Mouse (Mus musculus) A20 (cell line): Measurements from ENCODE around the gene Hist1h2bq.

Experiments
- DNase-seq: peaks from one replicate; pipeline ENCODE4 v3.0.0-alpha.2; 2011; ENCODE audit warnings: low read depth, low spot score

Hist1h2bq gene

DNA sequence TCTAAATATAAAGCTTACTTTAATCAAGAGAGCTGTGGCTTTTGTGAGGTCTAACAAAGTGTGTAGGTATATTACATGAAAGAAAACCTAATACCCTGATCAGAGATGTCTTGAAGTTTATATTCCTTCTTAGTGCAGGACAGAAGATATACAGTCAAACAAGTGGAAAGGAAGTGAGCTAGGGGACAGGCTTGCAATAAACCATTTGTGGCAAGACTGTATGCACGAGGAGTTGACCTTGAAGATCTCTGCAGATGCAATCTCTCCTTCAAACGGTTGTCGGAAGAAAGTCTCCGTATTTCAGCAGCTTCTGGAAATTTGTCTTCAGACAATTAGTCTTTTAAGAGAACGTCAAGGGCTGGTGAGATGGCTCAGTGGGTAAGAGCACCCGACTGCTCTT, 20.1 kb downstream of the Hist1h2bq start:
- no peak for DNase-seq

DNA sequence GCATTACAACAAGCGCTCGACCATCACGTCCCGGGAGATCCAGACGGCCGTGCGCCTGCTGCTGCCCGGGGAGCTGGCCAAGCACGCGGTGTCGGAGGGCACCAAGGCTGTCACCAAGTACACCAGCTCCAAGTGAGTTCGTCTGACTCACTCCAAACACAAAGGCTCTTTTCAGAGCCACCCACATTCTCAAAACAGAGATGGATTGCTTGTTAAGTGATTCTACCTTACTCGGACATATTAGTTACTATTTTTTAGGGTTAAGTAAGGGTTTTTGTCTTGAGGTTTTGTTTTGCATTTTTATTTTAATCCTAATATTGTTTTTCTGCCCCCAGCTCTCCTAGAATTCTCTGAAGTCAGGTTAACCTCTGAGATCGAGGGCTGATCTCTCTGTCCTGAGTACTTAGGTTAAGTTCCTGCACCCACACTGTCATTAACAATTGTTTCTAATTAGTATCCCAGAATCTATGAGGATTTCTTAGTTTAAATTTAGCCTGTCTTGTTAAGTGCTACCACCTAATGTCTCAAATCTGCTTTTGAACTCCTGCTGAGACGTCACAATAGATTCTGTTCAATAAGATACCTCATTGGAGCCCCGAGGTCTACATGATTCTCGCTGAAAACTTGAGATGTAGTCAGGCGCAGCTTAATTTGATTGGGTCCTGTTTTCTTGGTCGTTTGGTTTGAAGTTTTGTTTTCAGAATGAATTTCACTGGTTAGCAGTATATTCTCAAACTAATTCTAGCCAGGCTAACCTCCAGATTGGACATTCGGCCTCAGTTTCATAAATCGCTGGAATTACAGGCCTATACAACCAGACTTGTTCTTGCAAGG, 22.0 kb downstream of the Hist1h2bq start:
- peak; percentile 68 for DNase-seq

- DNase-seq, result peak; percentile 97
Measured at GRCm38 (mm10) chr13:21786899-21787629, 22.9 kb downstream of the Hist1h2bq start, which contains the start of the genes Hist1h2an and Hist1h2bp. Gene Hist1h2an (minus strand): TSS chr13:21787218. Gene Hist1h2bp (plus strand): TSS chr13:21787461.

DNA sequence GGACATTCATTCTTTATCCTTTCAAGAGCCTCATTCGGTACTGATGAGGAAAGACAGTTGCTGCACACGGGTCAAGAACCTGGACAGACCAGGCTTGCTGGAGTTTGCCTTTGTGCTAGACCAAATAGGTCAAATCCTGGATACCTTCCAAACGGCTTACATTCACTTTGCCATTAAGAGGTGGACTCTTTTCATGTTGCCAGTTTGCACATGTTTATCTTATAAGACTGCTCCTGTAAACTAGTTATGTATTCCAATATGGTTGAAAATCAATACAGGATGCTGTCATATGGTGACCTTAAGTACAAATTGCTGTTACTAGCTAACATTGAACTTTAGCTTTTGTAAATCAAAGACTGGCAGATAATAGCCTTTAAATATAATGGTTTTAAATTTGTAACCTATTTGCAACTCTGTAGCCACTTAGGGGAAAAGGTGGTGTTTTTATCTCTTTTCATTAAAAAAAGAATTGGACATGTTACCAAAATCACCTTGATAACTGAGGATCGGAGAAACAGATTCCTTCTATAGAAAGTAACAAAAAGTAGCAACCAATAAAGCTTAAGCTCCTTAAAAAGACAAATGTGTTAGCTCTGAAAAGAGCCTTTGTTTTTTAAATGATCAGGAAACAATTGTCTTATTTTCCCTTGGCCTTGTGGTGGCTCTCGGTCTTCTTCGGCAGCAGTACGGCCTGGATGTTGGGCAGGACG, 23.7 kb downstream of the Hist1h2bq start:
- peak; percentile 72 for DNase-seq

GRCm38 (mm10) chr13:21784311-21784710, 25.7 kb downstream of the Hist1h2bq start:
- no peak for DNase-seq

- peak; percentile 73 for DNase-seq
Measured at GRCm38 (mm10) chr13:21783734-21784161, 26.2 kb downstream of the Hist1h2bq start.

DNA sequence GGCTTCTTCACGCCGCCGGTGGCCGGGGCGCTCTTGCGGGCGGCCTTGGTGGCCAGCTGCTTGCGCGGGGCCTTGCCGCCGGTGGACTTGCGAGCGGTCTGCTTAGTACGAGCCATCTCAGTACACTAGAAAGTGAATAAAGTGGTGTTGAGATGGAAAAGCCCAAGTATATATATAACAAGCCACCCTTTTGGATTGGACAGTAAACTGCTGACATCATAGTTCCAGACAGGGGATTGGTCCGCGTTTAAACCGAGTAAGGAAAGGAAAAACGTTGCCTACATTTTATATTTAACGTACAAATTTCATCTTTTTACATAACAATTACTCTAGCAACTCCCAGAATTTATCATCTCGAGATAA, 26.8 kb downstream of the Hist1h2bq start, which contains the start of gene Hist1h3i:
Hist1h3i (minus strand) TSS at position 116 of the 363 bp plus-strand sequence.
- DNase-seq, result peak; percentile 92

DNA sequence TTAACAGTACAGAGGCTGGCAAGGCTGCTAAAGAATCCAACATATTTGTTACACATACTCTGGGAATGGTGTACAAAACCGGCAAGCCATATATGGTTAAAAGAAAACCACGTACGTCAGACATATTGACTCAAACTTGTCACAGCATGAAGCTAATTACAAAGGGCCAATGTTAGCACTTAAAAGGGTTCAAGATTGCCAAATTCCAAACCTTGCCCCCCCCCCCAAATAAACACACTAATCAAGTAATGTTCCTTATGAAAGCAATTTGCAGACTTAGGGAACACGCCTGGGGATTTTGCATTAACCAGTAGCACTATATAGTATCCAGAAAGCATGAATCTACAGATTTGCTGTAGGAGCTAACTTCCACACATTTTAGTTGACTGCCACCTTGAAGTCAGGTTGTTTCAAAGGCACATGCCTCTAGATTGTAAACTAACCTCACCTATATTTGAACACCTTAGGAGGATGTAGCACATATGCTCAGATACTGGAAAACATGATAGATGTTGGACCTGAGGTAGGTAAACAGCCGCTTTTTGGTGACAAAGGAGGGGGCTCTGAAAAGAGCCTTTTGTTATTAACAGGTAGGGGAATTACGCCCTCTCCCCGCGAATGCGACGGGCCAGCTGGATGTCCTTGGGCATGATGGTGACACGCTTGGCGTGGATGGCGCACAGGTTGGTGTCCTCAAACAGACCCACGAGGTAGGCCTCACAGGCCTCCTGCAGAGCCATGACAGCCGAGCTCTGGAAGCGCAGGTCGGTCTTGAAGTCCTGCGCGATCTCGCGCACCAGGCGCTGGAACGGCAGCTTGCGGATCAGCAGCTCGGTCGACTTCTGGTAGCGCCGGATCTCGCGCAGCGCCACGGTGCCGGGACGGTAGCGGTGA, 27.4 kb downstream of the Hist1h2bq start:
- peak; percentile 79 for DNase-seq

GRCm38 (mm10) chr13:21781639-21782038, 28.4 kb downstream of the Hist1h2bq start:
- peak; percentile 32 for DNase-seq

GRCm38 (mm10) chr13:21781021-21781555, 28.9 kb downstream of the Hist1h2bq start:
- DNase-seq, result peak; percentile 67

DNA sequence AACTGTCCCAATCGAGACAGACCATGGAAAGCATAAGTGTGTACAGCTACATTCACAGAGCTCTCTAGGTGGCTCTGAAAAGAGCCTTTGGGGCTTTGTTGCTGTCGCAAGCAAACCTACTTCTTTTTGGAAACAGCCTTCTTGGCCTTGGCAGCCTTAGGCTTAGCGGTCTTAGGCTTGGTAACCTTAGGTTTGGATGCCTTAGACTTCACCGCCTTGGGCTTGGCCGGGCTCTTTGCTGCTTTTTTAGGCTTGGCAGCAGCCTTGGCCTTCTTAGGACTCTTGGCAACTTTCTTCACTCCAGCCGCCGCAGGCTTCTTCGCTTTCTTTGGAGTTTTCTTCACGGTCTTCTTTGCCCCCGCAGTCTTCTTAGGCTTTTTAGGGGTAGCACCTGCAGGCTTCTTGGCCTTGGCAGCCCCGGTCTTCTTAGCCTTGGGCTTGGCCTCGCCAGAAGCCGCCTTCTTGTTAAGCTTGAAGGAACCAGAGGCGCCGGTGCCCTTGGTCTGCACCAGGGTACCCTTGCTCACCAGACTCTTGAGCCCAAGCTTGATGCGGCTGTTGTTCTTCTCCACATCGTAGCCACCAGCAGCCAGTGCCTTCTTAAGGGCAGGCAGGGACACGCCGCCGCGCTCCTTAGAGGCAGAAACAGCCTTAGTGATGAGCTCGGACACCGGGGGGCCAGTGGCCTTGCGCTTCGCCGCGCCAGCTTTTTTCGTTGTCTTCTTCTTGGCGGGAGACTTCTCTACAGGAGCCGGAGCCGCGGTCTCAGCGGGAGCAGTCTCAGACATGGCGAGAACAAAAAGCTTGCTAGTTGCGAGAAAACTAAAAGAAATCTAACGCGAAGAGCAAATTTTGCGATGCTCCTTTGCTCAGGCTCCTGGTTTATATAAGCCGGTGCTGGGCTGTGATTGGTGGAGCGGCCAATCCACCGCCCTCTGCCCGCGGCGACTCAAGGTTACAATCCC, 29.9 kb downstream of the Hist1h2bq start, which contains the start of gene Hist1h1b:
Hist1h1b (minus strand) TSS at position 859 of the 965 bp plus-strand sequence.
- peak; percentile 91 for DNase-seq

DNA sequence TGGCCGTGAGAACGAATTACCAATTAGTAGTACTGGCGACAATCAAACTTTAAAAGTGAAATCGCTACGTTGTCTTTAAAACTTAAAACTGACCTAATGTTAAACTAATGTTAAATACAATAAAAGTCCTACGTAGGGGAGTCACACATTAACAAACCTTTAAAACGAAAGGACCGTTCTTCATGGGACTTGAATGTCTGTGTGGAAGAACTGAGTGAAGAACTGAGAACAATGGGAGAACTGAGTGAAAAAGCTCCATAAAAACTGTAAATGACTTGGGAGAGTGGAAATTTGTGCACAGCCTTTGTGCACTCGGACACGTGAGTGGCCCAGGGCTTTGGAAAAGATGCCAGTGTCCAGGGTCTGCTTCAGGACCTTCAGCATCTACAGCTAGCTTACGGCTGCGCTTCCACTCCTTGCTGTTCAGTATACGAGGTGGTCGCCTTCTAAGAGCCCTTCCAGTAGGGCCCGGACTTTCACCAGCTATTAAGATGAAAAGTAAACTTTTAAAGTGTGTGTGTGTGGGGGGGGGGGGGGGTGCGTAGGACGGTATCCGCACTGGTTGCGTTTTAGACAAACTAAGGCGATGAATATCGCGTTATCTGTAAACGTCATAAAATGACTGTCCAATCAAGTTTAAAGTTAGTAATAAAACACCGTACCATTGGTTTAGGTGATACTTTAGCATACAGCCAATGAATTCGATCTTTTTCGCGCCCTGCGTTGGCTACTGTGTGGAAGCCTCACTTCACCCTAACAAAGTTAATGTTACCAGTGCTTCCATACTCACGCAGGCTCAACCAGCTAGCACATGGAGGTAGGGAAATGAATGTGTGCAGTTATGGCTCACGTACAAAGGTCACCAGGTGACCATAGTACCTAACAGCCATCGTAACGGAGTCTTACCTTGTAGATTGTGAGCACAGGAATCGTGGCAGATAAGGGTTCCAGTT, 30.9 kb downstream of the Hist1h2bq start:
- peak; percentile 92 for DNase-seq
